Mouse (Mus musculus) CD8-positive naive resting alpha-beta T cell, adult 2 months (primary cell): ENCODE measurements around the gene Ces2a.

Experiments
- DNase-seq, 2 experiments: peaks; one replicate each; pipeline ENCODE4 v3.0.0; 2022; ENCODE audit warnings: low read depth in 2 of 2, low spot score in 2 of 2

Gene Ces2a

DNA sequence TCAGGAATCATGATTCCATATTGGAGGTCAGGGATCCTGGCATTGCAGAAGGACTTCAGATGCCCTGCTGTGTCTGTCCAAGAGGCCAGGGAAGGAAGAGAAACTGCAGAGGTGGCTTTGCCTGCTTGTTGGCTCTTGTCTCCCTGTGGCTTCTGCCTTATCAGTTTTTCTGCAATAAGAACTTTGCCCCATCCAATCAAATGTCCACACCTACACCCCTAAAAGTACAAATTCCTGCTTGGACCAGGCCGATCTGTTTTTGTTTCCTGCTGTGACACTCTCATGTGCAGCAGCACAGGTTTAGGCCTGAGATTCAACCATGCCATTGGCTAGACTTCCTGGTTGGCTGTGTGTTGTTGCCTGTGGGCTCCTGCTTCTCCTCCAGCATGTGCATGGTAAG is at the start of gene Ces2a:
Gene Ces2a (plus strand): TSS at position 251 of the 400 bp plus-strand sequence.
- no peak for DNase-seq

DNA sequence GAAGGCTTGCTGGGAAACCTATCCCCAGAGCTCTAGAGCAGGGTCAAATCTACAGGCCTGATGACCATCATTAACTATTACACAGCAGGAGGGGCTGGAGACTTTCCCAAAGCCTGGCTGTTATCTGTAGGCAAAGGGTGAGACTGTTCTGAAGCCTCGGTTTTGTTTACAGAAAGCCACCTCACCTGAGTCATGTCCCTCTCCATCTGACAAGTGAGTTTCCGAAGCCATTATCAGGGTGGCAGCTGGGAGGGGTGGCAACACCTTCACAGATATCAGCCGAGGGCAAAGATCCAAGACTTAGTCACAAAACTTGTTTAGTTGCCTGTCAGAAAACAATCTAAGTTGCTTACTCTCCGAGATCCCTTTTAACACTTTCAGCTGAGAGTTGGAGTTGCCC is 45.4 kb upstream of the Ces2a start:
- DNase-seq, result no peak

DNA sequence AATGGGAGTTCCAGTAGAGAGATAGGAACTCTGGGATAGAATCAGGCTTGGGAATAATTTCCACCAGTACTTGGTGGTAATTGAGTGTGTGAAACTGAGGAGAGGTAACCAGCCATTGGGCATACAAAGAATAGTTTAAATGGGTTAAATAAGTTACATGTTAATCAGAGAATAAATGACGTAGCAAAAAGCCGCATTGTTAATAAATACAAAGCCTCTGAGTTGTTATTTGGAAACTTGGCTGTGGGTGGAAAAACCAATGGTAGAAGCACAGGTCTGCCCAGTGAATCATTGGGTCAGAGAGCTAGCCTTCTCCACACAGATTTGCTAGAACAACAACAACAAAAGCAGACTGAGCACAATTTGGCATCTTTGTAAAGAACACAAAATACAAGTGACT is 35.2 kb upstream of the Ces2a start:
- DNase-seq, result no peak

DNA sequence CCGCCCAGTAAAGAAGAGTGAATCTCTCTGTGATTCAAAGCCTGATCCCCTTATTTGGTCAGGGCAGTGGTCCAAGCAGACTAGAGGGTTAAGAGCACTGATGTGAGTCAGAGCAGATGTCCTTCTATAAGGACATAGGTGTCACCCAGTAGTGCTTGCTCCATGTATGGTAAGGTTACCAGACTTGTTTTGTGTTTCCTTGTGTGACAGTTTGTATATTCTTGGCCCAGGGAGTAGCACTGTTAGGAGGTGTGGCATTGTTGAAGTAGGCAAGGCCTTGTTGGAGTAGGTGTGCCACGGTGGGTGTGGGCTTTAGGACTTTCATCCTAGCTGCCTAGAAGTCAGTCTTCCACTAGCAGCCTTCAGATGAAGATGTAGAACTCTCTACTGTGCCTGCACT is 31.9 kb upstream of the Ces2a start:
- no peak for DNase-seq

DNA sequence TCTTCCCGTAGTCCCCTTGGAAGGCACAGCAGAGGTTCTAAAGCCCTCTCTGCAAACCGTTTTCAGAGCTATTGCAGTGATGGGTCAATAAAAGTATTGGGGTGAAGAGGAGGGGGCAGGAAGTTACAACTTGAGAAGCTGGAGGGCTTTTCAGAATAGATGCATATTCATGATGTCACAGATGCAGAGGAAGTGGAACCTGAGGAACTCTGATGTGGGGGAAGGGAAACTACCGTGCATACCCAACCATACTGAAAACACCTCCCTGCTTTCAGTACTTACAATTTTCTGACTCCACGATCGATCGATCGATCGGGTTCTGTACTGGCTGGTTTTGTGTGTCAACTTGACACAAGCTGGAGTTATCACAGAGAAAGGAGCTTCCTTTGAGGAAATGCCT is 12.6 kb upstream of the Ces2a start:
- DNase-seq, result no peak

DNA sequence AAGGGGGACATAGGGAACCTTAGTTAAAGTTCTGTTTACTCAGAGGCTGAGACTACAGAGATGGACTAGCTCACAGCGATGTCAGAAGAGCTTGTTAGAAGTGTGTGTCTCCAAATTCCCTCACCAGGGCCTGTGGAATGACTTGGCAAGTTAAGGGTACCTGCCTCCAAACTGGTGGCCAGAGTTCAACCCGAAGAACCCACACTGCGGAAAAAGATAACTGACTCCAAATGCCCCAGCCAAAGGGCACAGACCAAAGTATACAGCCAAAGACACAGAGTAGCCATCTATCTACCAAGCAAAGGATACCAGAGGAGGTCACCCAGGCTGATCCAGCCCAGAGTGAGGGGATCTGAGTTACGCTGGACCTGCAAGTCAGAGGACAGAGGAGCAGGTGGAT is 2.4 kb upstream of the Ces2a start:
- no peak for DNase-seq

DNA sequence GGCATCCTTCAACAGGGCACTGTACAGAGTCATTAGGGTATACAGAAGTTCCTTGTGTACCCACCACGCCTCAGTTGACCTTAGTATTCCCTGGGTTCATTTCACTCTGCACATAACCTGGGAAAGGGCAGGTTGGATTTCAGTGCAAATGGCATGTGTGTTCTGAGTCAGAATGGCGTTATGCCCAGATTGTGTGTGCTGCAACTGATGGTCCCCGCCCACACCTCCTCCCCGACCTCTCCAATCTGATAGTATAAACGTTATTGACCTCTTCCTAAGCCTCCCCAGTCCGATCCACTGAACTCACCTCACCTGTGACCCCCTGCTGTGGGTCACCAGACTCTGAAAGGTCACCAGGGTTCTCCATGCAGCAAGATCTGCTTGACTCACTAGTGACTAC is 1.8 kb upstream of the Ces2a start:
- DNase-seq, result no peak

DNA sequence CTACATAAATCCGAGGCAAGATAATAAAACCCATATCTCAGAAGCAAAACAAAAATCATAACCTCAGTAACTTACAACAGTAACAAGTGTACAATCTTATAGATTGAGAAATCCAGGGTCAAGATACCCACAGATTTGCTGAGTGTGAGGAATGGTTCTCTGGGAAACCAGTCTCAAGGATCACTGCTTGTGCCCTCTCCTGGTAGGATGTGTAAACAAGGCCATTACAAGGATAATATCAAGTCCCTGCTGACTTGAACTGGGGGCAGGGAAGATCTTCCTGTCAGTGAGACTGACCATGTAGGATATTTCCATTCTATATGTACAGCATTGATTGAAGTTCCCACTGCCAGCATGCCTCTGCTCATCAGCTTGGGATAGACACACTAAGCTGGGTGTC is 8.2 kb downstream of the Ces2a start:
- no peak for DNase-seq

DNA sequence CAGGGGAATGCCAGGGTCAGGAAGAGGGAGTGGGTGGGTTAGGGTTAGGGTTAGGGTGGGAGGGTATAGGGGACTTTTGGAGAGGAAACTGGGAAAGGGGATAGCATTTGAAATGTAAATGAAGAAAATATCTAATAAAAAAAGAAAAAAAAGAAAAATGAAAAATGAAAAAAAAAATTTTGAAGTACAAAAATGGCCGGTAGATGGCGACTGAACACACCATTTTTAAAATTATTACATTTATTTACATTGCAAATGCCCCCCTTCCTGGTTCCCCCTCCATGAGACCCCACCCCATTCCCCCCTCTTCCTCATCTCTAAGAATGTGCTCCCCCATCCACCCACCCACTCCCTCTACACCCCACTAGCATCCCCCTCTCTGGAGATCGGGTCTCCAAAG is 9.6 kb downstream of the Ces2a start:
- no peak for DNase-seq

DNA sequence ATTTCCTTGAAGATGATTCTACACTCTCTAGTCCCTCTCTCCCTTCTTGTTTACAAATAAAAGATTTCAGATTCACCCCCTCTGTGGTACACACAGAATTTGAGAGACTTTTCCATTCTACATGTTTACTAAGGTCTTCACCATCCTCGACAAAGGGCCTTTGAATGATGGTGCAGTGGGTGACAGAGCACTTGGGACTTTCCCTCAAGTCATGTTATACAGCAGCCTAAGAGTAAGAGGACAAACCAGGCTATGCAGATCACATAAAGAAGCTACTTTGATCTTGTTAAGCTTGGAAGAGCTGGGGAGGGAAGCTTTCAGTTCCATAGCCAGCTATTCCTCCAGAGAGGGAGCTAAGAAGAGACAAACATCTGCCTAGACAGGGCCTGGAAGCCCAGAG is 19.0 kb downstream of the Ces2a start:
- DNase-seq, result no peak

DNA sequence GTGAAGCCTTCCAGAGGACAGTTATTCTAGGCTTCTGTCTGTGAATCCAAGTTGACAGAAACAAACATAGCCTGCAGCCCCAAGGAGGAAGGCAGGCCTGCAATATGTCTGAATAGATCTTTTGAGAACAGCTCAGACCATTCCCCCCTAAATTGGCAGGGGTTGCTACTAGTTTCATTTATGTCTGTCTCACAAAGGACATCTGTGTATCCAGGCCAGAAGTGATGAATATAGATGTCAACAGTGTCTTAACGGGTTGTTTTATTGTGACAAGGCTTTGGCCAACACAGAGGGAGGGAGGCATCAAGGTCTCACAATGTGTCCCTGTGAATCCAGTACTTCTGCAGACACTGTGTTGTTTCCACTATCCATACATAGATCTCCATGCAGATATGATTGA is 23.8 kb downstream of the Ces2a start:
- no peak for DNase-seq

DNA sequence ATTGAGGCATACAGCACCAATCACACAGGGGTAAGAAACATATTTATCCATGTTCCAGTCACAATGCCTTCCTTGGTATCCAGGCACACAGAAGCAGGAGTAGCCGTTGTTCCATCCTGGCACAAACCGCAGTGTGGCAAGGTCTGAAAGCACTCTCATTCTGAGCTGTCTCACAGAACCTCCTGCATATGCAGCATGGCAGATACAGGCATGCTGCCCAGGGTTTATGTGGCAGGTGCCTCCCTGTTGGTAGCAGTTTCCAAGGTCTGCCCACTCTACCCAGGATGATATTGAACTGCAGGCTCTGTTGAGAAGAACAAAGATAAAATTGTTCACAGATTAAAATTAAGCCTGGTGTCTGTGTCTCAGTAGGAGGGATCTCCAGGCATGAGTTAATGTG is 24.4 kb downstream of the Ces2a start:
- DNase-seq, result no peak

DNA sequence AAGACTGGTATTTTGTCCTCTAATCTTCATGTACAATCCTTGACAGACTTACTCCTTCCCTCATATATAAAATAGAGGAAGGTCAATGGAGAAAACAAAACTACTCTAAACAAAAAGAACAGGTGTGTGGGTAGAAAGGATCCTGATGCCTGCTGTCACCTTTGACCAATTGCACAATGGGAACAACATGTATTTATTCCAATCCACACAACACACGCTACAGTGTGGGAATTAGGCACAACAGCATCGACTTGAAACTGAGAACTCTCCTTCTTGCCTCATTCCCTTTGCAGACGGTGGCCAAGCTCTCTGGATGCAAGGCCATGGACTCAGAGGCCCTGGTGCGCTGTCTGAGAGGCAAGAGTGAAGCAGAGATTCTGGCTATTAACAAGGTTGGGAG is 27.3 kb downstream of the Ces2a start:
- DNase-seq, result no peak

DNA sequence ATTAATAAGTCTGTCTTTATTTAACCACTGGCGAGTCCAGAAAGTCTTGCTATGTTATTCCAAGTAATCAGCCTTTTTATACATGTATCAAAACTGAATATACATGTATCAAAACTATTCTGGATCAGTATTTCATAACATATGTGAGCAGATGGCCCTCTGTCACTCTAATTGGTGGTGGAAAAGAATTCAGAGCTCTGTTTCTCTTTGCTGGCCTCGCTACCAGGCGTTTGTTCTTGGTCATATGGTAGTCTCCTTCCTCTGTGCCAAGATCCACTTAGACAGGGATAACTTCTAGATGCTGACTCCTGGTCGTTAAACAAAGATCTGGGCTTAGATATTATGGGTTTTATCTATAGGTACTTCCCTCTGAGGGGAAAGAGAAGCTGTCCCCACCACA is 32.7 kb downstream of the Ces2a start:
- no peak for DNase-seq

DNA sequence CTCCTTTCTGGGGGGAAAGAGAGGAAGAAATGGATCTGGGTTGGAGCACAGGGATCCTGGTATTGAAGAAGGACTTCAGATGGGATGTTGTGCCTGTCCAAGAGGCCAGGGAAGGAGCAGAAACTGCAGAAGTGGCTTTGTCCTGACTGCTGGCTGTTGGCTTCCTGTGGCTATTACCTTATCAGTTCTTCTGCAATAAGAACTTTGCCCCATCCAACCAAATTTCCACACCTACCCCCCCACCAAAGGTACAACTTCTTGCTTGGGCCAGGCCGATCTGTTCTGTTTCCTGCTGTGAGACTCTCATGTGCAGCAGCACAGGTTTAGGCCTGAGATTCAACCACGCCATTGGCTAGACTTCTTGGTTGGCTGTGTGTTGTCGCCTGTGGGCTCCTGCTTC is 36.6 kb downstream of the Ces2a start:
- no peak for DNase-seq

DNA sequence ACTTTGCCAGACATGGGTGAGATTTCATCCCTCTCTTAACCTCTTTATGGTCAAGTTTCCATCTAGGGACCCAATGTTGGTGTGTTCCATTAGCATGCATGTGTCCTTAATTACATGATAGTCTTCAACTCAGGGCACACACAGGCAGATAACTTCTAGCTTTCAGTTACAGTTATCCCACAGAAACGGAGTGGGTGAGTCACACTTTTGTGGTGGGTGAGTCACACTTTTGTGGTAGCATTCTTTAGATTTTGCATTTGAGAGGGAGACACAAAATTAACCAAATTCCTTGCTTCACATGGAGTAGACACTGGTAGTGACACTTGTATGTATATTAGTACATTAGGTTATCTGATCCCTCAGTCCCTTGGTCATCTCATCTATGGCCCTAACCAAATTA is 53.2 kb downstream of the Ces2a start:
- no peak for DNase-seq

DNA sequence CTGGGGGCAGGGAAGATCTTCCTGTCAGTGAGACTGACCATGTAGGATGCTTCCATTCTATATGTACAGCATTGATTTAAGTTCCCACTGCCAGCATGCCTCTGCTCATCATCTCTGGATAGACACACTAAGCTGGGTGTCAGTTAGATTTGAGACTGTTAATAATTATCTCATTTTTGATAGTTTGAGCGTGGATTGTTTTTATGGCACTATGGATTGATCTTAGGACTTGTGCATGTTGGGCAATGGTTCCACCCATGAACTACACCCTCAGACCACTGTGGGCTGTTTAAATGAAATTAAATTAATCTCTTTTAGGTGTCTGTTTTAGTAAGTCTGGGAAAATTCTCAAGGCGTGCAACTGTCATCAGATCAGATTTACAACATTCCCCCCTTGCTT is 55.1 kb downstream of the Ces2a start:
- DNase-seq, result no peak

DNA sequence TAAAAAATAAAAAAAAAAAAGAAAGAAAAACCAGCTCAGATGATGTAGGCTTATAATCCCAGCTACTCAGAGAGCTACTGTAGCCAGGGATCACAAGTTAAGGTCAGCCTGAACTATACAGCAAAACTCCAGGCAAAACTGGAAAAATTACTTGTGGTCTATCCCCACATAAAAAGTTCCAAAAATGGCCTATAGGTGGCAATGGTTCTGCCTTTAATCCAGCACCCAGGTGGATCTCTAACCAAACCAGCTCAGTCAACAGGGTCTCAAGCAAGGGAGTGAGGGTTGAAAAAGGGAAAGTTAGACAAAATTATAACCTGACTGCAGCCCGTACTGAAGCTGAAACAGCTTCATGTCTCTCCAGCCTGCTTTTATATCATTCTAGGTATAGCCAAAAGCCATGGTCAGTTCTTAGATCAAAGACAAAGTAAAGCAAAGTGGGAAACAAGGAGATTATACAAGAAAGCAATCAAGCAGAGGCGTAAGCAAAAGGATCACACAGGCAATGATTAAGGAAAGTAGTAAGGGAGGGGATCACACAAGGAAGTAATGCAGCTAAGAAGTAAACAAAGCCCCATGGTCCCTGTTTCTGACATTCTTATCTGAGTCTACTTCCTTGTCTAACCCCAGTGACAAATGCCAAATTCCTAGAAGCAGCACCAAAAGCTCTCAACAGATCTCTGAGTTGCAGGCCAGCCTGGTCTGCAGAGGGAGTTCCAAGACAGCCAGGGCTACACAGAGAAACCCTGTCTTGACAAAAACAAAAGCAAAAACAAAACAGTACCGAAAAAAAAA is 56.3 kb downstream of the Ces2a start:
- peak; percentile 11 to 24 for DNase-seq
